Mouse (Mus musculus) lung, postnatal 0 days (tissue): ENCODE measurements around the gene Sdcbp2. TPM values are rescaled to one million over a fixed set of nuclear protein-coding genes. Genes with fewer than 3 reads are reported as not detected.

Experiments
- ATAC-seq: fragments of 200-750 bp; cut with Nextera tagmentation; 2 replicates; pipeline ENCODE4 v1.8.0; 2017; ENCODE audit warnings: moderate library complexity
- DNase-seq: peaks from one replicate; pipeline ENCODE4 v3.0.0-alpha.2; 2016; ENCODE audit warnings: low spot score
- H3K27ac ChIP-seq: fragments of 300-500 bp; sonication (generic); 2 replicates; pipeline ENCODE4 v1.5.1; 2014; ENCODE audit warnings: antibody characterized with exemption, mild to moderate bottlenecking, low read length, mixed read lengths
- H3K27me3 ChIP-seq: fragments of 300-500 bp; sonication (generic); replicated peaks from 2 replicates; pipeline ENCODE4 v1.6.1; 2014; ENCODE audit warnings: low read length, mixed read lengths; ENCODE audit not compliant: insufficient read depth
- H3K36me3 ChIP-seq: fragments of 300-500 bp; sonication (generic); 2 replicates; pipeline ENCODE4 v1.6.1; 2014; ENCODE audit warnings: low read length, mixed read lengths; ENCODE audit not compliant: insufficient read depth
- H3K4me1 ChIP-seq: fragments of 300-500 bp; sonication (generic); 2 replicates; pipeline ENCODE4 v1.6.1; 2014; ENCODE audit warnings: antibody characterized with exemption, low read depth, low read length, mixed read lengths; ENCODE audit not compliant: insufficient read depth
- H3K4me2 ChIP-seq: fragments of 300-500 bp; sonication (generic); replicated peaks from 2 replicates; pipeline ENCODE4 v1.6.1; 2014; ENCODE audit warnings: low read depth, mild to moderate bottlenecking, low read length, moderate library complexity, mixed read lengths
- H3K4me3 ChIP-seq: fragments of 300-500 bp; sonication (generic); 2 replicates; pipeline ENCODE4 v1.5.1; 2014; ENCODE audit warnings: low read depth, low read length
- H3K9ac ChIP-seq: fragments of 300-500 bp; sonication (generic); replicated peaks from 2 replicates; pipeline ENCODE4 v1.6.1; 2014; ENCODE audit warnings: low read depth, mild to moderate bottlenecking
- H3K9me3 ChIP-seq: fragments of 300-500 bp; sonication (generic); 2 replicates; pipeline ENCODE4 v1.6.1; 2016; ENCODE audit warnings: low read length, mixed read lengths
- CTCF ChIP-seq: IDR thresholded peaks from 2 replicates; pipeline ENCODE4 v1.5.1; 2016; ENCODE audit warnings: antibody characterized with exemption, mild to moderate bottlenecking
- EP300 ChIP-seq: IDR thresholded peaks from 2 replicates; pipeline ENCODE4 v1.6.1; 2016; ENCODE audit warnings: antibody characterized with exemption, mild to moderate bottlenecking, control low read depth
- WGBS: fragments of 180-500 bp; shearing (Covaris S2); extraction: QIAGEN DNeasy Blood & Tissue Kit; methylation state at CpG from one replicate; pipeline ENCODE4 v1.1.7; 2014; 5-methylcytosine and 5-hydroxymethylcytosine counted together
- polyA plus RNA-seq: library from polyadenylated mRNA; unstranded; fragments of >200 nt; fragmentation: Nextera tagmentation; extraction: Ambion mirVana; gene quantifications from 2 replicates; pipeline ENCODE4 v1.2.1, GENCODE M21; 2015

Gene Sdcbp2
- polyA plus RNA-seq: 1.6 and 2.5 TPM in 2 replicates

GRCm38 (mm10) chr2:151571873-151572700 is at the start of gene Sdcbp2:
Sdcbp2 (plus strand) TSS chr2:151572622.
- peaks cover 8% of the 10 kb centered on the region; the same call in 1 of the 2 replicates for H3K4me1 ChIP-seq
- no peak within 1 kb of the TSS for H3K9ac ChIP-seq
- H3K27ac ChIP-seq: no peak within 1 kb of the TSS
- H3K4me2 ChIP-seq: no peak within 1 kb of the TSS
- ATAC-seq: peak; percentile 54
- peak; percentile 44 for DNase-seq
- WGBS: 54% methylated on average over 17 of the region's 17 CpGs
- no peaks in the 10 kb centered on the region for H3K36me3 ChIP-seq
- no peaks in the 10 kb centered on the region for H3K27me3 ChIP-seq
- peak; percentile 69 for TF ChIP-seq EP300
- TF ChIP-seq CTCF: no peak
- H3K4me3 ChIP-seq: no peak within 1 kb of the TSS
- no peaks in the 10 kb centered on the region for H3K9me3 ChIP-seq

GRCm38 (mm10) chr2:151524324-151525041 is 47.9 kb upstream of the Sdcbp2 start:
- no peak for ATAC-seq
- TF ChIP-seq EP300: no peak
- TF ChIP-seq CTCF: no peak
- H3K27me3 ChIP-seq: no peaks in the 10 kb centered on the region
- no peak overlapping the region for H3K4me2 ChIP-seq
- DNase-seq: no peak
- no peaks in the 10 kb centered on the region for H3K36me3 ChIP-seq
- H3K27ac ChIP-seq: no peak overlapping the region
- no peaks in the 10 kb centered on the region for H3K9me3 ChIP-seq
- H3K9ac ChIP-seq: no peak overlapping the region
- 36% methylated on average over 4 of the region's 4 CpGs for WGBS
- H3K4me1 ChIP-seq: 0 out of 2 replicates have a peak, but pooled peaks cover 3% of the 10 kb centered on the region
- no peak overlapping the region for H3K4me3 ChIP-seq

GRCm38 (mm10) chr2:151525520-151525919 is 46.9 kb upstream of the Sdcbp2 start:
- 62% methylated on average over 2 of the region's 2 CpGs for WGBS
- Histone ChIP-seq H3K9me3 (no peaks in the 10 kb centered on the region), H3K4me3 (no peak overlapping the region), H3K27me3 (no peaks in the 10 kb centered on the region), H3K27ac (no peak overlapping the region), H3K4me2 (no peak overlapping the region), H3K9ac (no peak overlapping the region), H3K36me3 (no peaks in the 10 kb centered on the region), H3K4me1 (peaks cover 3% of the 10 kb centered on the region; the same call in 1 of the 2 replicates)
- DNase-seq: no peak
- no peak for TF ChIP-seq CTCF
- no peak for TF ChIP-seq EP300
- ATAC-seq: no peak

GRCm38 (mm10) chr2:151528066-151528465 is 44.4 kb upstream of the Sdcbp2 start:
- Histone ChIP-seq H3K4me1 (peaks cover 3% of the 10 kb centered on the region; the same call in 1 of the 2 replicates), H3K4me3 (no peak overlapping the region), H3K27me3 (no peaks in the 10 kb centered on the region), H3K9me3 (no peaks in the 10 kb centered on the region), H3K4me2 (no peak overlapping the region), H3K9ac (no peak overlapping the region), H3K27ac (no peak overlapping the region), H3K36me3 (no peaks in the 10 kb centered on the region)
- DNase-seq (no peak), ATAC-seq (no peak)
- 83% methylated on average over 1 of the region's 1 CpGs for WGBS
- no peak for TF ChIP-seq EP300
- no peak for TF ChIP-seq CTCF

- H3K27ac ChIP-seq: no peak overlapping the region
- TF ChIP-seq CTCF: no peak
- TF ChIP-seq EP300: no peak
- no peak overlapping the region for H3K4me3 ChIP-seq
- DNase-seq: no peak
- no peak overlapping the region for H3K4me2 ChIP-seq
- no peak overlapping the region for H3K9ac ChIP-seq
- H3K9me3 ChIP-seq: no peaks in the 10 kb centered on the region
- H3K36me3 ChIP-seq: no peaks in the 10 kb centered on the region
- peaks cover 3% of the 10 kb centered on the region; the same call in 1 of the 2 replicates for H3K4me1 ChIP-seq
- no peak for ATAC-seq
- no peaks in the 10 kb centered on the region for H3K27me3 ChIP-seq
Measured at GRCm38 (mm10) chr2:151529169-151529568, 43.3 kb upstream of the Sdcbp2 start.
